Mouse (Mus musculus) brain, embryonic 14.5 days (tissue): ENCODE data around the gene 3110009E18Rik. TPM values are rescaled to one million over a fixed set of nuclear protein-coding genes. Genes with fewer than 3 reads are reported as not detected.
A peak's percentile ranks its signal among the peaks of the same experiment; 100 is the strongest.

Experiments used
- DNase-seq: peaks from one replicate; pipeline ENCODE4 v3.0.0-alpha.2; 2011; ENCODE audit warnings: low read depth
- CTCF ChIP-seq: fragments of 200-500 bp; IDR thresholded peaks from 2 replicates; pipeline ENCODE4 v1.5.1; 2012; ENCODE audit warnings: inconsistent platforms, mild to moderate bottlenecking, moderate library complexity, borderline replicate concordance; ENCODE audit not compliant: insufficient read depth, insufficient read length; ENCODE audit errors: extremely low read depth
- POLR2A ChIP-seq: fragments of 200-500 bp; IDR thresholded peaks from 2 replicates; pipeline ENCODE4 v1.6.1; 2012; ENCODE audit warnings: mild to moderate bottlenecking, inconsistent platforms, borderline replicate concordance; ENCODE audit not compliant: poor library complexity, insufficient read depth, insufficient read length, severe bottlenecking; ENCODE audit errors: extremely low read depth
- polyA plus RNA-seq: library from polyadenylated mRNA; depleted of rRNA; stranded (reverse); fragments of >200 nt; gene quantifications from 2 replicates; pipeline ENCODE4 v1.2.3, GENCODE M21; 2012; rRNA removed

Gene 3110009E18Rik
- polyA plus RNA-seq = 6.6 and 10.9 TPM in 2 replicates

GRCm38 (mm10) chr1:120120969-120121811 lies at the start of gene 3110009E18Rik, which contains the start of gene Dbi:
Gene 3110009E18Rik, plus strand, starts transcription at chr1:120121187.
Gene Dbi, minus strand, starts transcription at chr1:120121078.
- DNase-seq = peak; percentile 99
- peak; percentile 41; the same call in 1 of the 2 replicates for TF ChIP-seq POLR2A
- no peak; the same call in 1 of the 2 replicates for TF ChIP-seq CTCF

GRCm38 (mm10) chr1:120072900-120073299 lies 48.1 kb upstream of the 3110009E18Rik start:
- TF ChIP-seq POLR2A (no peak), CTCF (no peak)
- DNase-seq = peak; percentile 16

DNA sequence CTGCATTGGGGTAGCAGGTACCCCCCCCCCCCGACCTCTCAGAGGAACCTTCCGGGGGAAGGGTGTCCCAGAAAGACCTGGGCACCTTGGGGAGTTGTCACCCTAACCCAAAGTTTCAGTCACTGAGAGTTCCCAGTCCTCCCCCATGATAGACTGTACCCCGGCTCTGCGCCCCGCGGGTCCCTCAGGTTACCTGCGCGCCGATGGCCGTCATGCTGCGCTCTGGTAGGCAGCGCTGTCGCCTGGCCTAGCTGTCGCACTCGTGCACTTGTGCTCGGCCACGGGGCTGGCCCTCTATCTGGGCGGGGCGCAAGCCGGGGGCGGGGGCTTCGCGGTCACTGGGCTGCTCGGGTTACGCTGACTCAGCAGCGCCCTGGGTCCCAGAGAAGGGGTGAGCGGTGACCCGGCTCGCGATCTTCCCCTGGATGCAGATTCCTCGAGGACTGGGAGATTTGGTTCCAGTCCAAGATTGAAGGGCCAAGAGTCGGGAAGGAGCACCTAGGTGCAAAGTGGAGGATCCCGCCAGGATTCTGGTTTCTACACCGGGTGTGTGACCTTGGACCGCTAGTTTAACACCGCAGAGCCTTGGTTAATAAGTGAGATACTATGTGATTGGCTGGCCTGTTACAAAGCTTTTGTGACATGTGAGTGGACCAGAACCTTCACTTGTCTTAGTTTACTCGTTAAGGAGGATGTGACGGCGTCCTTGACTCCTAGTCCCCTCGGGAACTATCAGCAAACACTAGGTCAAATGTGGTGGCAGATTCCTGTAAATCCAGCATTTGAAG lies 47.3 kb upstream of the 3110009E18Rik start, which contains the start of gene Tmem37:
Gene Tmem37 (minus strand): TSS at position 556 of the 788 bp plus-strand sequence.
- no peak for TF ChIP-seq POLR2A
- no peak for TF ChIP-seq CTCF
- peak; percentile 64 for DNase-seq

GRCm38 (mm10) chr1:120074307-120074702 lies 46.7 kb upstream of the 3110009E18Rik start:
- DNase-seq = no peak
- TF ChIP-seq POLR2A = no peak
- TF ChIP-seq CTCF = no peak

DNA sequence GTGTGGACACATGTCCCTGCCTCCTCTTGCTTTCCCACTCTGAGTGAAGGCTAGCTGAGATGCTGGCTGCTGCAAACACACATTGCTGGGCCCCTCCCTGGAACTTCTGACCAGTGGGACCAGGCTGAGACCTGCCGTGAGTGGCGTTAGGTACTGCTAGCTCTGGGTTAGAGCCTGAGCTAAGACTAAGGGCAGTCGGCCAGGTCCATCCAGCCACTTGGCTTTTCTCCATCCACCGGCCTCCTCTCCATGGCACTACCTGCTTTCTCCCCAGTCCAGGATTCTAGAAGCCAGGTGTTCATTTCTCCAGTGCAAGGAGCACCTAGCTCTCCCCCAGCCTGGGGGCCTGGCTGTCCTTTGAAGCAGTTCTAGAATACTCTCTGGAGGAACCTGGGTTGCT lies 46.1 kb upstream of the 3110009E18Rik start:
- TF ChIP-seq CTCF (no peak), POLR2A (no peak)
- DNase-seq = no peak

GRCm38 (mm10) chr1:120075507-120075906 lies 45.5 kb upstream of the 3110009E18Rik start:
- no peak for TF ChIP-seq CTCF
- TF ChIP-seq POLR2A = no peak
- DNase-seq = no peak

- peak; percentile 68 for DNase-seq
- TF ChIP-seq POLR2A = no peak
- TF ChIP-seq CTCF = no peak
Measured at GRCm38 (mm10) chr1:120077746-120078410, 43.1 kb upstream of the 3110009E18Rik start.

DNA sequence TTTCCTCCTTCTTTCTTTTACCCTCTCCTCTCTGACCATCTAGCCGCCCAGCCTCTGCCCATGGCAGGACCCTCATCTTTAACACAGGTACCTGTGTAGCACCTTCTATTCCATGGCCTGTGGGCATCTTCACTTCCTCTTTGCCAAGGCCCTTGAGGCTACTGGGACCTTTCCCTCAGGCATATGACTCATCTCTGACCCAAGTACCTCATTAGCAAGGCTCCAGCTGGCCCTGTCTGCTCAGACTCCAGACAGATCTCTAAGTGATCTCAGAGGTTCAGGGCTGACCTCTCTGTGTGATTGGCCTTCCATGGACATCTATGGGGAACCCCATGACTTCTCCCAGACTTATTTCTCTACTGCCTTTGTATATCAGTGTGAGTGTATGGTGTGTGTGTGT lies 40.4 kb upstream of the 3110009E18Rik start:
- TF ChIP-seq CTCF (no peak), POLR2A (no peak)
- DNase-seq = no peak

DNA sequence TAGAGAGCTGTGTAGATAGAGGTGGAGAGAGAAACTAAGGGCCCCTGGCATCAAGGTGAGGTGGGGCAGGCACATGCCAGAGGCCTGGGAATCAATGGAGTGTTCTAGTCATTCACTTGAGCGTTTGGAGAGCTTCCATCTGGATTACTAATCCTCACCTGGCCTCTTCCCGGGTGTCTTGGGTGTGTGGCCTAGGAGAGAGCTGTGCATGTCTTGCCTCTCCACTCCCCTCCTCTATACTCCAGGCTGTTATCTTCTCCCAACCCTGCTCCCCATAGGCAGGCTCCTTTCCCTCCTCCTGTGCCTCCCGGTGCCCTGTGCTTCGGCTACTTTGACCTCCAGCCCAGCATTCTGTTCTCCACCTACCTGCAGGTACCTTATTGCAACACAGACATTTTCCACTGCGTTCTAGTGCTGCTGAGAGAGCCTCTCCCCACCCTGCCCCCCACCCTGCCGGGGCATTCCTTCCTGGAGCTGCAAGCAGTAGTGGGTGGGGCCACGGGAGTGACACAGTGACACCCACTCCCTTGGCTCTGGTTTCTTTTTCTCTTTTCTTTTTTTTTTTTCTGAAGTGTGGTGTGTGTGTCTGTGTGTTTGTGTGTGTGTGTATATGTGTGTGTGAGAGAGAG lies 37.9 kb upstream of the 3110009E18Rik start:
- no peak for DNase-seq
- no peak for TF ChIP-seq POLR2A
- no peak for TF ChIP-seq CTCF

GRCm38 (mm10) chr1:120083921-120084517 lies 37.0 kb upstream of the 3110009E18Rik start:
- TF ChIP-seq POLR2A = no peak
- no peak for TF ChIP-seq CTCF
- no peak for DNase-seq
